Comparison of ENCODE assay signal across 8 mouse cellular contexts in genomic region chr10:68165709-68166694, GRCm38 (mm10).
DNase-seq lines count a peak whose midpoint lies in the region; ATAC-seq lines count a peak whose summit lies in the region.

No protein-coding gene starts in this region.

- no peak overlapping the region for H3K4me2 ChIP-seq in midbrain, embryonic 13.5 days (replicated peaks)
- no peak overlapping the region for H3K4me2 ChIP-seq in midbrain, embryonic 16.5 days (ENCODE audit: low read length)
- H3K4me2 ChIP-seq in stomach, embryonic 16.5 days (ENCODE audit: low read depth, low read length), result 0 out of 2 replicates have a peak overlapping the region, but pooled peaks have one; percentile 15

- no peaks in the 10 kb centered on the region for H3K27me3 ChIP-seq in midbrain, embryonic 13.5 days
- no peaks in the 10 kb centered on the region for H3K27me3 ChIP-seq in midbrain, embryonic 16.5 days (ENCODE audit: control insufficient read depth, insufficient read depth, low read depth, low read length)
- no peaks in the 10 kb centered on the region for H3K27me3 ChIP-seq in stomach, embryonic 16.5 days (ENCODE audit: control insufficient read depth, insufficient read depth, low read length)

- peaks cover 25% of the 10 kb centered on the region for H3K4me1 ChIP-seq in midbrain, embryonic 13.5 days (replicated peaks)
- H3K4me1 ChIP-seq in midbrain, embryonic 16.5 days (ENCODE audit: control insufficient read depth, insufficient read depth, low read length), result peaks cover 5% of the 10 kb centered on the region
- peaks cover 42% of the 10 kb centered on the region for H3K4me1 ChIP-seq in stomach, embryonic 16.5 days (ENCODE audit: control insufficient read depth, insufficient read depth, low read length)

- H3K9ac ChIP-seq in midbrain, embryonic 13.5 days (replicated peaks), result no peak overlapping the region
- no peak overlapping the region for H3K9ac ChIP-seq in midbrain, embryonic 16.5 days (ENCODE audit: low read depth, low read length)
- no peak overlapping the region for H3K9ac ChIP-seq in stomach, embryonic 16.5 days (ENCODE audit: low read length)

- H3K4me3 ChIP-seq in midbrain, embryonic 13.5 days (replicated peaks), result no peak overlapping the region
- H3K4me3 ChIP-seq in midbrain, embryonic 16.5 days (ENCODE audit: low read depth, low read length), result no peak overlapping the region
- H3K4me3 ChIP-seq in stomach, embryonic 16.5 days (replicated peaks; ENCODE audit: low read length), result no peak overlapping the region

- H3K9me3 ChIP-seq in midbrain, embryonic 13.5 days, result no peaks in the 10 kb centered on the region
- no peaks in the 10 kb centered on the region for H3K9me3 ChIP-seq in midbrain, embryonic 16.5 days (replicated peaks; ENCODE audit: control insufficient read depth, low read length, poor library complexity, severe bottlenecking)
- no peaks in the 10 kb centered on the region for H3K9me3 ChIP-seq in stomach, embryonic 16.5 days (replicated peaks; ENCODE audit: control insufficient read depth, low read length)

- H3K36me3 ChIP-seq in midbrain, embryonic 13.5 days, result no peaks in the 10 kb centered on the region
- H3K36me3 ChIP-seq in midbrain, embryonic 16.5 days (ENCODE audit: control insufficient read depth, insufficient read depth, low read length), result no peaks in the 10 kb centered on the region
- 0 out of 2 replicates have a peak, but pooled peaks cover 4% of the 10 kb centered on the region for H3K36me3 ChIP-seq in stomach, embryonic 16.5 days (ENCODE audit: control insufficient read depth, insufficient read depth, low read length)

- ATAC-seq in midbrain, embryonic 13.5 days, result no peak
- no peak for ATAC-seq in midbrain, embryonic 16.5 days
- no peak for ATAC-seq in stomach, embryonic 16.5 days (ENCODE audit: insufficient read depth, low FRiP score)

- DNase-seq in heart, adult 9 months (ENCODE audit: low spot score in 2 of 2), result peak; percentile 33 to 38
- DNase-seq in kidney, adult 8-10 months, result peak; percentile 59 to 74
- DNase-seq in yolk sac, embryonic 10.5 days (ENCODE audit: low spot score), result no peak
- no peak for DNase-seq in spleen, postnatal 10 days (ENCODE audit: low spot score in 2 of 2)
- DNase-seq in layer of hippocampus, postnatal 36 days, result no peak

- 59% methylated on average over 10 of the region's 10 CpGs for WGBS in midbrain, embryonic 13.5 days
- 57% methylated on average over 10 of the region's 10 CpGs for WGBS in midbrain, embryonic 16.5 days
- 49% methylated on average over 10 of the region's 10 CpGs for WGBS in stomach, embryonic 16.5 days

- H3K27ac ChIP-seq in midbrain, embryonic 13.5 days, result peak overlapping the region; percentile 35; the same call in 1 of the 2 replicates
- no peak overlapping the region for H3K27ac ChIP-seq in midbrain, embryonic 16.5 days (ENCODE audit: low read length)
- peak overlapping the region; percentile 76 for H3K27ac ChIP-seq in stomach, embryonic 16.5 days (ENCODE audit: low read length)

Comparison
In these comparisons a context has a peak if more than half of its experiments do, and no peak if none do; other contexts are left out.
1. DNase-seq: peak in heart, adult 9 months (2 of 2) and kidney, adult 8-10 months (2 of 2); none in yolk sac, embryonic 10.5 days (single experiment), spleen, postnatal 10 days (0 of 2) and layer of hippocampus, postnatal 36 days (0 of 2).